In genomic region chr16:96723066-96723669, GRCm38 (mm10) we compare ENCODE assay signal across 20 mouse cellular contexts.
DNase-seq lines count a peak whose midpoint lies in the region; ATAC-seq and TF ChIP-seq lines count a peak whose summit lies in the region.
"Had no signal": no experiment of that assay in that cellular context is flagged by ENCODE, and none has a peak within 500 bp of the region (broad histone marks: within the 10 kb centered on the region; RNA-seq: fewer than 3 reads in every experiment).

No protein-coding gene starts in this region.

- H3K4me2 ChIP-seq in forebrain, embryonic 13.5 days = no peak overlapping the region
- H3K4me2 ChIP-seq in forebrain, postnatal 0 days (ENCODE audit: low read depth) = no peak overlapping the region
- H3K4me2 ChIP-seq in kidney, postnatal 0 days (ENCODE audit: low read length) = no peak overlapping the region
- no peak overlapping the region for H3K4me2 ChIP-seq in stomach, embryonic 14.5 days (replicated peaks; ENCODE audit: low read depth, low read length)
- no peak overlapping the region for H3K4me2 ChIP-seq in stomach, postnatal 0 days (replicated peaks; ENCODE audit: low read depth)
- H3K4me2 ChIP-seq: heart, embryonic 15.5 days; neural tube, embryonic 15.5 days had no signal

- H3K27ac ChIP-seq in forebrain, embryonic 13.5 days = no peak overlapping the region
- H3K27ac ChIP-seq in forebrain, postnatal 0 days (ENCODE audit: low read depth, low read length) = no peak overlapping the region
- H3K27ac ChIP-seq in kidney, postnatal 0 days = no peak overlapping the region
- no peak overlapping the region for H3K27ac ChIP-seq in stomach, embryonic 14.5 days (ENCODE audit: low read length)
- H3K27ac ChIP-seq in stomach, postnatal 0 days (replicated peaks) = no peak overlapping the region
- H3K27ac ChIP-seq: heart, embryonic 15.5 days; macrophage; neural tube, embryonic 15.5 days had no signal

- TF ChIP-seq EP300 in stomach, postnatal 0 days (optimal IDR thresholded peaks at IDR 0.05) = no peak

- H3K4me1 ChIP-seq in forebrain, embryonic 13.5 days = peaks cover 24% of the 10 kb centered on the region
- H3K4me1 ChIP-seq in forebrain, postnatal 0 days (ENCODE audit: insufficient read depth) = 0 out of 2 replicates have a peak, but pooled peaks cover 12% of the 10 kb centered on the region
- no peaks in the 10 kb centered on the region for H3K4me1 ChIP-seq in kidney, postnatal 0 days (replicated peaks; ENCODE audit: insufficient read depth, low read length)
- no peaks in the 10 kb centered on the region for H3K4me1 ChIP-seq in stomach, embryonic 14.5 days (ENCODE audit: control insufficient read depth, insufficient read depth, low read length)
- H3K4me1 ChIP-seq in stomach, postnatal 0 days (replicated peaks; ENCODE audit: control insufficient read depth, insufficient read depth) = no peaks in the 10 kb centered on the region
- H3K4me1 ChIP-seq: heart, embryonic 15.5 days had no signal

- no peak for DNase-seq in forebrain, postnatal 0 days
- no peak for DNase-seq in kidney, postnatal 0 days (ENCODE audit: low spot score)
- DNase-seq in kidney, postnatal 14 days = no peak
- DNase-seq in stomach, postnatal 0 days (ENCODE audit: low spot score) = no peak
- DNase-seq in natural killer cell, adult 2 months (ENCODE audit: low spot score in 2 of 2) = no peak
- DNase-seq: adrenal gland, postnatal 25 days; cerebellum, adult 9-10 months; gastrocnemius, postnatal 36 days; heart, postnatal 36 days; kidney, adult 8-10 months; kidney, postnatal 36 days; layer of hippocampus, postnatal 36 days; thymus, postnatal 14 days had no signal

- TF ChIP-seq CTCF in forebrain, postnatal 0 days (IDR thresholded peaks at IDR 0.05; ENCODE audit: low read depth) = no peak
- TF ChIP-seq CTCF in kidney, postnatal 0 days (IDR thresholded peaks at IDR 0.05; ENCODE audit: low read depth) = no peak
- no peak for TF ChIP-seq CTCF in stomach, postnatal 0 days (IDR thresholded peaks at IDR 0.05; ENCODE audit: low read depth)

- H3K4me3 ChIP-seq in forebrain, embryonic 13.5 days = no peak overlapping the region
- H3K4me3 ChIP-seq in forebrain, postnatal 0 days (ENCODE audit: low read depth, low read length) = no peak overlapping the region
- H3K4me3 ChIP-seq in kidney, postnatal 0 days (replicated peaks; ENCODE audit: low read depth, low read length) = no peak overlapping the region
- no peak overlapping the region for H3K4me3 ChIP-seq in stomach, embryonic 14.5 days (ENCODE audit: low read depth, low read length)
- no peak overlapping the region for H3K4me3 ChIP-seq in stomach, postnatal 0 days (ENCODE audit: low read depth, low read length)
- H3K4me3 ChIP-seq: heart, embryonic 15.5 days; neural tube, embryonic 15.5 days had no signal

- ATAC-seq in forebrain, embryonic 13.5 days = 0 out of 2 replicates have a peak, but pooled peaks have one; percentile 13
- no peak for ATAC-seq in forebrain, postnatal 0 days
- peak; percentile 49; the same call in 1 of the 2 replicates for ATAC-seq in kidney, postnatal 0 days (replicated peaks; ENCODE audit: low FRiP score, low read depth)
- 0 out of 2 replicates have a peak, but pooled peaks have one; percentile 63 for ATAC-seq in stomach, embryonic 14.5 days (ENCODE audit: insufficient number of reproducible peaks, insufficient read depth, low FRiP score, low read depth)
- ATAC-seq in stomach, postnatal 0 days (ENCODE audit: low FRiP score, low TSS enrichment) = no peak
- ATAC-seq: CD4-positive, CD25-positive, alpha-beta regulatory T cell, adult 4 months; forebrain, embryonic 16.5 days had no signal

- no peak overlapping the region for H3K9ac ChIP-seq in forebrain, embryonic 13.5 days
- no peak overlapping the region for H3K9ac ChIP-seq in forebrain, postnatal 0 days
- no peak overlapping the region for H3K9ac ChIP-seq in kidney, postnatal 0 days (ENCODE audit: low read depth, low read length)
- H3K9ac ChIP-seq in stomach, embryonic 14.5 days (replicated peaks; ENCODE audit: low read depth, low read length) = no peak overlapping the region
- H3K9ac ChIP-seq in stomach, postnatal 0 days (ENCODE audit: low read length) = no peak overlapping the region
- H3K9ac ChIP-seq: heart, embryonic 15.5 days; neural tube, embryonic 15.5 days had no signal

- peaks cover 8% of the 10 kb centered on the region; the same call in 1 of the 2 replicates for H3K27me3 ChIP-seq in forebrain, embryonic 13.5 days
- H3K27me3 ChIP-seq in forebrain, postnatal 0 days (ENCODE audit: insufficient read depth, low read length) = no peaks in the 10 kb centered on the region
- no peaks in the 10 kb centered on the region for H3K27me3 ChIP-seq in kidney, postnatal 0 days (ENCODE audit: insufficient read depth, low read length)
- no peaks in the 10 kb centered on the region for H3K27me3 ChIP-seq in stomach, embryonic 14.5 days (ENCODE audit: control insufficient read depth, insufficient read depth, low read length)
- H3K27me3 ChIP-seq in stomach, postnatal 0 days (ENCODE audit: control insufficient read depth, insufficient read depth, low read length) = no peaks in the 10 kb centered on the region
- H3K27me3 ChIP-seq: heart, embryonic 15.5 days; neural tube, embryonic 15.5 days had no signal

- no peaks in the 10 kb centered on the region for H3K36me3 ChIP-seq in forebrain, embryonic 13.5 days (ENCODE audit: poor library complexity, severe bottlenecking)
- no peaks in the 10 kb centered on the region for H3K36me3 ChIP-seq in forebrain, postnatal 0 days (ENCODE audit: insufficient read depth)
- H3K36me3 ChIP-seq in kidney, postnatal 0 days (ENCODE audit: insufficient read depth, low read length) = no peaks in the 10 kb centered on the region
- no peaks in the 10 kb centered on the region for H3K36me3 ChIP-seq in stomach, embryonic 14.5 days (ENCODE audit: control insufficient read depth, insufficient read depth, low read length)
- no peaks in the 10 kb centered on the region for H3K36me3 ChIP-seq in stomach, postnatal 0 days (ENCODE audit: control insufficient read depth, insufficient read depth, low read length)
- H3K36me3 ChIP-seq: heart, embryonic 15.5 days; neural tube, embryonic 15.5 days had no signal

- no peaks in the 10 kb centered on the region for H3K9me3 ChIP-seq in forebrain, embryonic 13.5 days (replicated peaks)
- no peaks in the 10 kb centered on the region for H3K9me3 ChIP-seq in forebrain, postnatal 0 days (ENCODE audit: low read length)
- H3K9me3 ChIP-seq in kidney, postnatal 0 days (replicated peaks; ENCODE audit: low read length) = no peaks in the 10 kb centered on the region
- H3K9me3 ChIP-seq in stomach, embryonic 14.5 days (ENCODE audit: control insufficient read depth, low read depth, low read length) = no peaks in the 10 kb centered on the region
- H3K9me3 ChIP-seq in stomach, postnatal 0 days (ENCODE audit: control insufficient read depth, low read length) = no peaks in the 10 kb centered on the region
- H3K9me3 ChIP-seq: heart, embryonic 15.5 days; neural tube, embryonic 15.5 days had no signal

- 87% methylated on average over 2 of the region's 2 CpGs for WGBS in forebrain, embryonic 13.5 days
- WGBS in forebrain, postnatal 0 days = 85% methylated on average over 2 of the region's 2 CpGs
- 87% methylated on average over 2 of the region's 2 CpGs for WGBS in kidney, postnatal 0 days
- 91% methylated on average over 2 of the region's 2 CpGs for WGBS in stomach, embryonic 14.5 days
- 92% methylated on average over 2 of the region's 2 CpGs for WGBS in stomach, postnatal 0 days

Comparison
In these comparisons a context has a peak if more than half of its experiments do, and no peak if none do; other contexts are left out.
1. ATAC-seq: peak in forebrain, embryonic 13.5 days (single experiment), kidney, postnatal 0 days (single experiment) and stomach, embryonic 14.5 days (single experiment); none in forebrain, postnatal 0 days (single experiment) and stomach, postnatal 0 days (single experiment).